Mouse (Mus musculus): Measurements from ENCODE around the gene Ddx46.
"Not testable (repeated sequence)": the region's sequence is repeated elsewhere in the genome, so short reads cannot be mapped to it uniquely, and the experiment has no call there.

Gene Ddx46

GRCm38 (mm10) chr13:55640480-55640879 is 5.7 kb downstream of the Ddx46 start:
- peak; percentile 76 for DNase-seq

- no peak for DNase-seq
These were observed 9.7 kb downstream of the Ddx46 start for GRCm38 (mm10) chr13:55644525-55644924.

- no peak for DNase-seq
These were observed 15.3 kb downstream of the Ddx46 start for GRCm38 (mm10) chr13:55650098-55650497.

DNA sequence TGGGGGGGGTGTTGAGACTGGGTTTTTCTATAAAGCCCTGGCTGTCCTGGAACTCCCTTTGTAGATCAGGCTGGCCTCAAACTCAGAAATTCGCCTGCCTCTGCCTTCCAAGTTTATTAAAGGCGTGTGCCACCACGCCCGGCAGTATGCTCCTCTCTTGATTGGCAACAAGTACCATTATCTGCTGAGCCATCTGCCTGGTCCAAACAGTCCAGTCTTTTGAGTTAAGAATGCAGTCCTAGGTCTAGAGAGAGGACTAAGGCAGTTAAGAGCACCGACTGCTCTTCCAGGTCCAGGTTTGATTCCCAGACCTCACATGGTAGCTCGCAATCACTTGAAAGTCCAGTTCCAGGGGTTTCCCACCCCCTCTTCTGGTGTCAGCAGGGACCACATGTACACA is 16.2 kb downstream of the Ddx46 start:
- no peak for DNase-seq

DNA sequence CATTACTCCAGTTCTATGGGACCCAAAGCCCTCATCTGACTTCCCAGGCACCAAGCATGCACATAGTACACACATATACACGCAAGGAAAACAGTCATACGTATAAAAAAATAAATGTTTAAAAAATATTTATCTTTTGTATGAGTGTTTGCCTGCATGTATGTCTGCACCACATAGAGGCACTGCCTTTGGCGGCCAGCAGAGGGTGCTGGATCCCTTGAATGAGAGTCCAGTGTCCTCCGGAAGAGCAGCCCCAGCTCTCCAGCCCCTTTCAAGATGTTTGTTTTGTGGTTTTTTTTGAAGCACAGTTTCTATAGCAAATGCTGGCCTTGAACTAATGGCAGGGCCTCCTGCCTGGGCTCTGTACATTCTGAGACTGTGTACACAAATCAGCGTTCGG is 33.7 kb downstream of the Ddx46 start:
- DNase-seq: peak; percentile 20

GRCm38 (mm10) chr13:55672711-55673110 is 37.9 kb downstream of the Ddx46 start:
- no peak for DNase-seq

GRCm38 (mm10) chr13:55677364-55677763 is 42.5 kb downstream of the Ddx46 start:
- DNase-seq: no peak

DNA sequence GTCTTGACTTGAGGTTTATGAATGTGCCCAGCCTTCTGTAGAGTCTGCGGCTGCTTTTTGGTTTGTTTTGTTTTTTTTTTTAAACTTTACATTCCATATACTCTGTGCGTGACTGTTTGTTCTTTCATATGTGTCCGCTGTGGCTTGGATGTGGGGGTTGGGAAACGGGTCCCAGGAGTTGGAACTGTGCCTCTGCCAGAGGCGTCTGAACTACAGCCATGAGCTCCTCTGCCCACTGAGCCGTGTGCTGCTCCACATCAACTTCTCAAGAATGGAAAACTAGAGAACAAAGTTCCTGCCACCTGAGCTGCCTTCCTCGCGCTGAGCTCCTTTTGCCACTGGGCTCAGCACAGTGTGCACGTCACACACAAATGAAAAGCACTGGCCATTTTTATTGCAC is 47.4 kb downstream of the Ddx46 start:
- no peak for DNase-seq

- no peak for DNase-seq
These were observed 48.8 kb downstream of the Ddx46 start for GRCm38 (mm10) chr13:55683581-55683980.

- no peak for DNase-seq
These were observed 51.3 kb downstream of the Ddx46 start for GRCm38 (mm10) chr13:55686107-55686633.

DNA sequence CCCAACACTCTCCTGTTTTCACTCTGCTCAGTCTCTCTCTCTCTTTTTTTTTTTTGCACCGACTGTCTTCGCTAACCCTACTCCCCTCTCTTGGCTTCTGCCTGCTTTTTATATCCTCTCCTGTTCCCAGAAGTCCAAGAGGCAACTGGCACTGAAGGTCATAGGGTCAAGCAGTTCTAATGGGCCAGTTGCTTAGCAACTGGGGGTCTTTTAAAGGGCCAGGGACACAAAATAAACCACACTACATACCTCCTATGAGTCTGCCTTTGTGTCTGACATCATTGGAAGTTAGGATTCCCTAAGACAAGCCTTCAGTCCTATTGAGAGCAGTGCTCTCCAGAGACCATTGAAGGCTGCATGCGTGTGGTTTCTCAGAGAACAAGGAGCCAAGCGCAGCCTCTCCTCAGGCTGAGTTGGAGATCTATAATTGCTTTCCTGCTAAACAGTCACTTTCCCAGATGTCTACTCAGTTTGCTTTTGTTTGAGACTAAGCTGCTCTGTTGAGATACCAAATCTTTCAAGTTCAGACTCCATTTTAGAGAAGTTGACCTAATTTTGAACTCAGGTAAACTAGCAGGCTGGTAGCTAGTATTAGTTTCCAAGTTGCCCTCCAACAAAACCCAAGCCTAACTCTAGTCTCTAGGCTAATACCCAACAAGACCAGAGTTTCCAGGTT is 53.2 kb downstream of the Ddx46 start:
- DNase-seq: no peak

- peak; percentile 89 for DNase-seq
These were observed 57.9 kb downstream of the Ddx46 start, which contains the start of gene B230219D22Rik for GRCm38 (mm10) chr13:55692535-55693242. Gene B230219D22Rik (plus strand): TSS chr13:55693124.

DNA sequence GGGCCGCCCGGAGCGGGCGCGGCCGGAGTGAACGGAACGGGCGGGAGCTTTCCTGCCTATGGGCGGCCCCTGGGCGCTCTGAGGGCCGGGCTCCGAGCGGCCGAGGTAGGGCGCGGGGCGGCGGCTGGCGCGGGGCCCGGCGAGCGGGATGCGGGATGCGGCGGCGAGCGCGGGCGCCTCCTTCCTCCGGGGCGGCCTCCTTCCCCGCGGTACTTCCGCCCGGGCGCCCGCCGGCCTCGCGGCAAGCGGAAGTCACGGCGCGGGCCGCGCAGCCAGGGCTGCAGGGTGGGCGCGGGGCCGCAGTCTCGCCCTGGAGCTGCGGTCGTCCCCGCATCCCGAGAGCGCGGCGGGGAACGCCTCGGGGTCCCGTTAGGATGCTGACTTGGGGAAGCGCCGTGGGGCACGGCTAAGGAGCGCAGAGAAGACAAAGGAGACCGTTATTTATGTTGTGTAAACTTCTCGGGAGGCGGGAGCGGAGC is 58.5 kb downstream of the Ddx46 start:
- DNase-seq: peak; percentile 41

GRCm38 (mm10) chr13:55694110-55694509 is 59.3 kb downstream of the Ddx46 start:
- no peak for DNase-seq

DNA sequence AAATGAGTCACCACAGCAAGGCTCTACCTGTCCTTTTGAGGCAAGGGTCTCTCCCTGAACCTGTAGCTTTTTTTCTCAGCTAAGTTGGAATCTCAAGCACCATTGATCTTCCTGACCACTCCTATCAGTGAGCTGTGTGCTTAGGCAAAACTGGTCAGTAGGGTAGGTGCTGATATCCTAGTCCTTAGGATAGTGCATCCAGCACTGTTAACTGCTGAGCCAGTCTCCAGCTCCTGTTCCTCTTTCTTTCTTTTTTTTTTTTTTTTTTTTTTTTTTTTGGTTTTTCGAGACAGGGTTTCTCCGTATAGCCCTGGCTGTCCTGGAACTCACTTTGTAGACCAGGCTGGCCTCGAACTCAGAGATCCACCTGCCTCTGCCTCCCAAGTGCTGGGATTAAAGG is 61.2 kb downstream of the Ddx46 start:
- DNase-seq: not testable (repeated sequence)

DNA sequence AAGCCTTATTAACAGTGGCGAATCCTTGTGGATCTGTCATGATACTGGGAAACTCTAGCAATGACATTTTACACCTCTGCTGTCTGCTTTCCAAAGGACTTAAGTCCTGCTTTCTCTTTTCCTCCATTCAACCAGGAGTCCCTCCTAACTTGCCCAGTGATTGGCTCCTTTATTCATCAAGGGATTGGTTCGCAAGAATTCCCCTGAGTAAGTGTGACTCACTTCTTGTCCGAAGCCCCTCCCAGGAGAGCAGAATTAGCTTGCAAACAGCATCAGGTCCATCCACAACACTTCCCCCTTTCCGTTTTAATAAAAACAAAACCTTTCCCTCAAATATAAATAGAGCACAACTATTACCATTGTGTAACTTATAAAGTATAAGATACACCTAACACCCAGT is 69.5 kb downstream of the Ddx46 start:
- DNase-seq: no peak

GRCm38 (mm10) chr13:55712846-55713245 is 78.0 kb downstream of the Ddx46 start:
- no peak for DNase-seq

- peak; percentile 91 for DNase-seq
These were observed 79.8 kb downstream of the Ddx46 start, which contains the start of gene Txndc15 for GRCm38 (mm10) chr13:55714501-55715166. Gene Txndc15 (plus strand): TSS chr13:55714650.

DNA sequence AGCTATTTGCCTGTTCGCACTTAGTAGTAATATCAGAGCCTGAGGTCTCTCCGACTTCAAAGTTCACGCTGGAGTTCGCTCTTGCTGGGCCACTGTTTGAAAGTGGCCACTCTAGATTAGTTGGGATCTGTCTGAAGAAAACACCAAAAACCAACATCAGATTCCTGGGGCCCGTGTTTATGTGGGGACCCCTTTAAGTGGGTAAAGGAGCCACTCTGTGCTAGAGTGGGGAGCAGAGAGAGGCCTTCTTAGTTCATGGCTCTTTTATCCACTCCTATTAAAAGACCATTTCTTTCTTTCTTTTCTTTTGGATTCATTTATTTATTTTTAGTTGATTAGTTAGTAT is 80.3 kb downstream of the Ddx46 start:
- no peak for DNase-seq

GRCm38 (mm10) chr13:55715908-55716510 is 81.2 kb downstream of the Ddx46 start:
- DNase-seq: no peak

DNA sequence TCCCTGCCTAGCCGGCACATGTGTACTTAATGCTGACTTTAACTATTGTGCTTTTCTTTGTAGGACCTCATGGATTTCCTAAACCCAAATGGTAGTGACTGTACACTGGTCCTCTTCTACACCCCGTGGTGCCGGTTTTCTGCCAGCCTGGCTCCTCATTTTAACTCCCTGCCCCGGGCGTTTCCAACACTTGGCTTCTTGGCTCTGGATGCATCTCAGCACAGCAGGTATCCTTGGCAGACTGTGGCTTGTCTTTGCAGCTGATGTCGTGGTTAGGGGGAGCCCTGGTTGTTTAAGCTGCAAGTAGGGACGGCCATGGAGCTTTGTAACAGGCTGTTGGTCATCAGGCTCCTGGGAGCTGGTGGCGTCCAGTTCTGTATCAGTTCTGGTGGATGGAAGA is 86.7 kb downstream of the Ddx46 start:
- peak; percentile 73 for DNase-seq

- no peak for DNase-seq
These were observed 87.2 kb downstream of the Ddx46 start for GRCm38 (mm10) chr13:55721995-55722394.

GRCm38 (mm10) chr13:55726598-55727119 is 91.8 kb downstream of the Ddx46 start:
- peak; percentile 52 for DNase-seq

Data from cerebellum, adult 9-10 months (tissue).